Mouse (Mus musculus): ENCODE measurements around the gene Krt4.

Gene Krt4

DNA sequence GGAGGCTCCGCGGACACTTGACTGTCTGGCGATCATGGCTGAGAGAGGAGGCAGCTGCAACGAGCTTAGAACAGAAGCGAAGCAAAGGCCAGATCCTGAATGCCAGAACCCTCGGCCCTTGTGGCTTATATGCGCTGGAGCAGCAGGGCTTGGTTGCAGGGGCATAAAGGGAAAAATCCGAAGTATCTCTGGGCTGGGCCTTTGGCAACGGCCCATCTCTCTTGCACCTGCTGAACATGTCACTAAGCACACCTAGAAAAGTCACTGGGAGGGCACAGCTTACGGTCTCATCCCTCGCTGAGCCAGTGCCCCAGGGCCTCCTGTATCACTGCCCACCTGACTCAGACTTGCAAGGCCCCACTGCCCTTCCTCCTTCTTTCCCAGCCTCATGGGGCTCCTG lies at the start of gene Krt4:
TSS of gene Krt4 (minus strand) at position 101 of the 400 bp plus-strand sequence.
- DNase-seq (ENCODE audit: low read depth, low spot score): no peak

- DNase-seq (ENCODE audit: low read depth, low spot score): peak; percentile 91
Observed at GRCm38 (mm10) chr15:101973414-101974077, 49.0 kb upstream of the Krt4 start.

DNA sequence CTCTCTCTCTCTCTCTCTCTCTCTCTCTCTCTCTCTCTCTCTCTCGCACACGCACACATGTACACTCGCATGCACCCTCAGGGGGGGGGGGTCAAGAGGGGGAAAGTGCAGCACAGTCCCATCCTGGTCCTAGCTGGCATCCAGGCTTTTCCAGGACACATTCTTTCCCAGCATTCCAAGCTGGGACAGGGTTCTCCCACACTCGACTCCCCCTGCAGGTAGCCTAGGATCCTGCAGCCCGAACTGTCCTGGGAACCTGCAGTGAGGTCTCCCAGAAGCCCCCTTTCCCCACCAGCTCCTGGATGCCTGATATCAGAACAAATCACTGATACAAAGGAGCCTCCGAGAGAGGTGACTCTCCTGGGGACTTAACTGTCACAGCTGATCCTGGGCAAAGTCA lies 46.0 kb upstream of the Krt4 start:
- peak; percentile 28 for DNase-seq (ENCODE audit: low read depth, low spot score)

- DNase-seq (ENCODE audit: low read depth, low spot score): no peak
Observed at GRCm38 (mm10) chr15:101966808-101967207, 42.3 kb upstream of the Krt4 start.

DNA sequence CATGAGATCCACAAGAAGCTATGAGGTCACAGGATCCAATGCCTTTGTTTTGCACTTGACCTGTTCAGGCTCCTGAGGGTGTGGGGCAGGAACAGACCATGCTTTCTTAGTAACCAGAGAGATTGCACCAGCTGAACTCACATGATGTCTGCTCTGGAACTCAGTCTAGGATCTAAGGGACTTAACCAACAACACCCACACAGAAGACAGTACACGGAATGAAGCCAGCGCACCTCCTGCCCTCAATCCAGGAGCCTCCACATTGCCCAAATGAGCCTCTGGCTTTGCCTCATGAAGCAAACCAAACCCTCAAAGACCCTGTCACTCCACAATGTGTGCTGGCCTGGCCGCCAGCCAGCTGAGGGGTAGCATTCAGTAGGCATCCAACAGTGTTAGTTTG lies 34.4 kb upstream of the Krt4 start:
- DNase-seq (ENCODE audit: low read depth, low spot score): no peak

- no peak for DNase-seq (ENCODE audit: low read depth, low spot score)
Observed at GRCm38 (mm10) chr15:101954187-101954586, 29.7 kb upstream of the Krt4 start, which contains the start of gene Krt78. Krt78 (minus strand) TSS chr15:101954287.

GRCm38 (mm10) chr15:101952733-101953474 lies 28.4 kb upstream of the Krt4 start:
- no peak for DNase-seq (ENCODE audit: low read depth, low spot score)

DNA sequence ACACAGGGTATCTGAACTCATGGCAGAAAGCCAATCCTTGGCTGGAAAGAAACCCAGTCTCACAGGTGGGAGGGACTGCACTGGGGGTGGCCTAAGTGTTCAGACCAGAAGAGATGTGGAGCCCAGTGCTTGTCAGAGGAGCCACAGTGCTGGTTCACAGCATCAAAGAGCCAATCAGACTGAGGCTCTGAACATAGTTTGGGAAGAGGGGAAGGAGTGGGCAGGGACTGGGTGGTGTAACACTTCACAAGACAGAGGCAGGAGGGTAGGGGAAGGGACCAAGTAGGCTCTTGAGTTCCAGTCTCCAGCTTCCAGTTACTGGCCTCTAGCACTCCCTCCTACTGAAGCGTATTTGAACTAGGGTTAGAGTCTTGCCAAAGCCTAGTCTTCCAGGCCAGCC lies 20.9 kb upstream of the Krt4 start:
- no peak for DNase-seq (ENCODE audit: low read depth, low spot score)

DNA sequence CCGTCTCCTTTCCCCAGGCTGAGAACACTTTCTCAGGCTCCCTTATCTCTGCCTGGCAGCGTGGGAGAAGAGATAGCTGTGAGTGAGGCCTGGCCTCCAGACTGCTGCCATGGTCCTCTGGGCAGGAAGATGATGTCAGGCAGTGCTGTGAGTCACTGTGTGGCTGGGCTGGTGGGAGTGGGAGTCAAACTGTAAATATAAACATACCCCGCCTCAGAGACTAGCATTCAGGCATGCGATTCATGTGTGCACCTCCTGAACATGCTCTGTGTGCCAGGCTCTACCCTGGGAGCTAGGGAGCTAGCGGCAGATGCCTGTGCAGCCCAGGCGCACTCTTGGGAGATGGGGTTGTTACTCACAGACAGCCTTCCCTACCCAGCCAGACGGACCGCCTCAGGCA lies 17.4 kb upstream of the Krt4 start:
- peak; percentile 37 for DNase-seq (ENCODE audit: low read depth, low spot score)

DNA sequence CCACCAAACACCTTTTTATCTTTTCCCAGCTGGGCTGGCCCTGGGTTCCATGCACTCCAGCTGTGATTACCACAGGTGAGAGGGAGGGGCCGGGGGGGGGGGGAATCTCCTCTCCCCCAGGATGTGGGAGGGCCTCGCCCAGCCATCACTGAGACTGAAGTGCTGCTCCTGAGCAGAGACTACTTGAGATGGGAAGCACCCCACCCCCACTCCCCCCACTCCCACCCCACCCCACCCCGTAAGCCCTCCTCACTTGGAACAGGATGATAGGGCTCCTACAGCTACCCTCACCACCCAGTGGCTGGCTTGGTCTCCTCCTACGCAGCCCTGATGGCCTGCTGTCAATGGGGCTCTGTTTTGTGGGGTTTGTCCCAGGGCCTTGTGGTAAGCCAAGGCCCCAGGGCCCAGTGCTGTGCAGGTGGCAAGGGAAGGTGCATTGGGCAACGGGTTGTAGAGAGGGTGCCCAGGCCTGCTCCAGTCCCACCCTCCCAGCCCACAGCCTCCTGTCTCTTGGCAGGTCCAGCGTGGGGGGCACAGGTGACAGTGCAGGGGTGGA lies 15.8 kb upstream of the Krt4 start, which contains the start of gene Krt79:
TSS of gene Krt79 (minus strand) at position 51 of the 556 bp plus-strand sequence.
- DNase-seq (ENCODE audit: low read depth, low spot score): no peak

GRCm38 (mm10) chr15:101938600-101939308 lies 14.2 kb upstream of the Krt4 start:
- no peak for DNase-seq (ENCODE audit: low read depth, low spot score)

DNA sequence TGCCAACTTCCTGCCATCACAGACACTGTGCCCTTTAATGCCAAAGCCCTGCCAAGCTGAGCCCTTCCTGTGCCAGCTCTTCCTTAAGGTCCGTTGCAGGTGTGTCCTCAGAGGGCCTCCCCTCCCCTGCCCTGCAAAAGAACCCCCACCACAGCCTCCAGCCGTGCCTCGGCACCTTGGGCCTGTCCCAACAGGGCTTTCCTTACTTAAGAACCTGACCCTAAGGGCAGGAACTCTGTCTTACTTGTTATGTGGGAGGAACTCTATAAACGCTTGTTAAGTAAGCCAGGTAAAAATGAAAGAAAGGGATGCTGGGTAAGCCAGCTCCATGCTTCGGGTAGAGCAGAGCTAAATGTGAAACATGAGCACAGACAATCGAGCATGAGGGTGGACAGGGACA lies 8.5 kb upstream of the Krt4 start:
- DNase-seq (ENCODE audit: low read depth, low spot score): no peak

- no peak for DNase-seq (ENCODE audit: low read depth, low spot score)
Observed at GRCm38 (mm10) chr15:101929666-101930065, 5.1 kb upstream of the Krt4 start.

DNA sequence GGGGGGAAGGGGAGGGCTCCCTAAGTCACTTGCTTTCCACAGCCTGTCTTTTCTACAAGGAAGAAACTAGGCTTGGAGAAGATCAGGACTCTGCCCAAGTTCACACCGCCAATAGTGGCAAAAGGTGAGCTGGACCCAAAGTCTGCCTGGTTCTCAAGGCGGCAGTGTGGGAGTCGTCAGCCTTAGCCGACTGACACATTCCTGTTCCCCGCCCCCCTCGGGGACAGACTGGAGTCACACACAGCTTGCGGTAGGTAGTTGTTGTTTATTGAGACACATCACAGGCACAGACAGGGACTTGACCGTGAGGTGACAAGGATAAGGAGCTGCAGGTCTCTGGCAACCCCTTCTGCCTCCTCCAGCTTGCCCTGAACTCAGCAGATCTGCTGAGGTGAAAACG lies 4.6 kb upstream of the Krt4 start:
- no peak for DNase-seq (ENCODE audit: low read depth, low spot score)

GRCm38 (mm10) chr15:101927340-101928080 lies 3.0 kb upstream of the Krt4 start:
- no peak for DNase-seq (ENCODE audit: low read depth, low spot score)

DNA sequence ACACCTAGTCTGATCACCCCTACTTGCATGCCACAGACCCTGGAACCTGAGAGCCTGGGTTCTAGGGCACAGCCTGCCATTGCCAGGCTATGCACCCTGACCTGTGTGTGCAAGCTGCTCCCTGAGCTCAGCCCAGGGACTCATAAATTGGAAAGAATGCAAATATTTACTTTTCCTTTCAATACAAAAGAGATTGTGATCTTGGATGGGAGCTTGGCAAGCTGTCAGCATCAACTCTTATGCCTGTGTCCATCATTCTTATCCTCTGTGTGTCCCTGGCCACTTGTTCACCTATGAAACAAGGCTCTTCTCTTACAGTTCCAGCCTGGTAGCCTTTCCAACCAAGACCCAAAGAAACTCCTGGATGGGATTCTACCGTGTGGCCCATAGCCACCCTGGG lies 506 bp upstream of the Krt4 start:
- no peak for DNase-seq (ENCODE audit: low read depth, low spot score)

GRCm38 (mm10) chr15:101922296-101922695 lies 2.2 kb downstream of the Krt4 start:
- DNase-seq (ENCODE audit: low read depth, low spot score): no peak

DNA sequence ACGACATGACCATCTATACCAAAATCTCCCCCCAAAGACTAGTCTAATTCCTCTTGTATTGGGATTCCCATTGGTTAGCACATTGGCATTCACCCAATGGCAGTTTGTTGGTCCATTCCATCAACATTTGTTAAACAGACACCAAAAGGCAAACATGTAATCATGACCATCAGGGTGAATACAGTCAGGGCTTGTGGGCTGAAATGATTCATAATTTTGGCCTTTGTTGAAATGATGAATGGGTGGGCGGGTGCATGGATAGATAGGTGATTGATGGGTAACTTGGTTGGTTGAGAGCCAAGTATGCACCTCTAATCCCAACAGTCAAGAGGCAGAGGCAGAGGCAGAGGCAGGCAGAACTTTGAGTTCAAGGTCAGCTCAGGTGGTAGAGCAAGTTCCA lies 8.5 kb downstream of the Krt4 start:
- DNase-seq (ENCODE audit: low read depth, low spot score): no peak

GRCm38 (mm10) chr15:101904849-101905248 lies 19.7 kb downstream of the Krt4 start:
- peak; percentile 15 for DNase-seq (ENCODE audit: low read depth, low spot score)

DNA sequence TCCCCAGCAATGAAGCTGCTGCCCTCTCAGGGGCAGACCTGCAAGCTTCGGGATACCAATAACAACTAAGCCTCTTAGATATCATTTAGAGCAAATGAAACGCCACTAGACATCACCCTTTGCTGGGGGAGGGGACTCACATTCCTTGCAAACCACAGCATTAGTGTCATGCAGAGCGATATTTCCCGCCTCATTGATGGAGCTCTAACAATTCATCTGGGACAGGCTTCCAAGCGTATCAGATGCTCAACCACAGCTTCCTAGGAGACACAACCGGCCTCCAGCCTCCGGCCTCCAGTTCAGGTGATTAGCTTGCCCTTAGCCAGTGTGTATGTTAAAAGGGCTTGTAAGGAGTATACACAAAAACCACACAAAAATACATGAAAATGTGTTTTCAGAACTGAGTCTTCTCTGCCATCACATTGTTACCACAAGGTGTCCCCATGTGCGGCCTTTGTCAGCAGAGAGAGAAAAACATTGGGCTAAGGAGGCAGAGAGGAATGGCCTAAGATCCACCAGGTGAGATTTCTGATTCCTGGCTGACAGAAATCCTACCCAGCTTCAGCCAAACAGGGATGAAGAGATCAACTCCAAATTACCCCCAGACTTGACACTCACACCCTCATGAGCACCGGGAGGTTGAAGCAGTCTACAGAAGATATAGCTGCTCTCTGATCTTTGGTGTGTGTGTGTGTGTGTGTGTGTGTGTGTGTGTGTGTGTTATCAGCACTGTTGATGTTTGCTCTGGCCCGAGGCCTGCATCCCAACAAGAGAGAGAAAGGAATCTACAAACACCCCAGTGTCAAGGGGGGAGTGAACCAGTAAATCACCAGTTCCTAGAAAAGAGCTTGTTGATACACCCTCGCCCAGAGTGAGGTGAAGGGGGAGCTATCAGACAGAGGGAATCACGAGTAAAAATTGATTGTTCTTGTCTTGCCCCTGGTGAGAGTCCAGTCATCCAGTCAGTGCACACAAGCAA lies 22.1 kb downstream of the Krt4 start:
- DNase-seq (ENCODE audit: low read depth, low spot score): no peak
